Comparison of ENCODE assay signal across 9 mouse cellular contexts in the genomic region with DNA sequence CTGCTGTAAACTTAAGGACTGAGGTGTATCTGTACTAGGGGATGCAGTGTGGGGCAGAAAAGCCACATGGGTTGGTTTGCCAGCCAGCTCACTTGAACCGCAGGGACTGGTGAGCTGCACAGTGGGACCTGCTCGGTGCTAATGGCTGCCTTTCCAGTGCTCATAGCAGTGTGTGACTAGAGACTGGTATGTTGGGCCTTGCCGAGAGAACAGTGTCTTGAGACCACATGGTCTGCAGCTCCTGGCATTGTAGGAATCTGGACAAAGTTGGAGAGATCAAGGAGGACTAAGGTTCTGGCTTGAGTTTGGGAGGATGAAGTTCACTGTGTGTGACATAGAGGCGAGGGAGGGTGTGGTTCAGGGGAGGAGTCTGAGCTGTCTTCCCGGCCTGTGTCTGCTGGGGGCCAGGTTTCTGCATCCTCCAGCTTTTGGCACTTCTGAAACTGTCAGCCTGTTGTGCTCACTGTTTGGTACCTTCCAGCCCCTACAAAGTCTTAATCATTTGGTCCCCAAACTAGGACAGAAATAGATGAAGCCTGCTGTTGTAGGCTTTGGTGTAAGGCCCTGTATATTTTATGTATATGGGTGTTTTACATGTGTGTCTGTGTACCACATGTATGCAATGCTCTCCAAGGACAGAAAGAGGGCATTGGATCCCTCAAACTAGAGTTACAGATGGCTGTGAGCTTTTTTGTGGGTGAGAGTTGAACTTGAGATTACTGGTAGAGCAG. TPM values are rescaled to one million over a fixed set of nuclear protein-coding genes. Genes with fewer than 3 reads are reported as not detected.
DNase-seq lines count a peak whose midpoint lies in the region; ATAC-seq lines count a peak whose summit lies in the region.
"Had no signal": no experiment of that assay in that cellular context is flagged by ENCODE, and none has a peak within 500 bp of the region (broad histone marks: within the 10 kb centered on the region; RNA-seq: fewer than 3 reads in every experiment).

No protein-coding gene starts in this region.

- WGBS in heart, embryonic 14.5 days, result 53% methylated on average over 5 of the region's 5 CpGs
- WGBS in liver, embryonic 13.5 days (ENCODE audit: insufficient replicate concordance), result 39% methylated on average over 5 of the region's 5 CpGs

- peak overlapping the region; percentile 86; the same call in 1 of the 2 replicates for H3K9ac ChIP-seq in heart, embryonic 14.5 days (ENCODE audit: low read length)
- H3K9ac ChIP-seq in liver, embryonic 13.5 days, result peak overlapping the region; percentile 90

- DNase-seq in heart, adult 18-20 months, result no peak
- DNase-seq in 416B (ENCODE audit: low read depth), result peak; percentile 42
- DNase-seq in c-Kit-negative CD71-positive TER-119-positive erythroid progenitor cells, embryonic 14.5 days (ENCODE audit: low read depth, low spot score), result peak; percentile 56
- peak; percentile 50 for DNase-seq in liver, embryonic 13.5 days
- no peak for DNase-seq in gastrocnemius, adult 18-20 months (ENCODE audit: low spot score)
- DNase-seq in gastrocnemius, postnatal 25 days, result no peak
- DNase-seq in kidney, postnatal 14 days, result no peak

- H3K4me3 ChIP-seq in heart, embryonic 14.5 days (ENCODE audit: control insufficient read depth in 1 of 2, insufficient read depth in 1 of 2, low read depth in 1 of 2, low read length in 2 of 2), result no peak overlapping the region
- peak overlapping the region; percentile 90 for H3K4me3 ChIP-seq in liver, embryonic 13.5 days (replicated peaks)

- peaks cover 47% of the 10 kb centered on the region for H3K36me3 ChIP-seq in heart, embryonic 14.5 days (ENCODE audit: control insufficient read depth, insufficient read depth, low read length)
- peaks cover 42% of the 10 kb centered on the region for H3K36me3 ChIP-seq in liver, embryonic 13.5 days

- H3K9me3 ChIP-seq in heart, embryonic 14.5 days (ENCODE audit: control insufficient read depth, low read length), result no peaks in the 10 kb centered on the region
- no peaks in the 10 kb centered on the region for H3K9me3 ChIP-seq in liver, embryonic 13.5 days (replicated peaks)

- peak overlapping the region; percentile 18 to 98; a peak in 2 of 4 replicates for H3K27ac ChIP-seq in heart, embryonic 14.5 days (replicated peaks in 1 of 2; ENCODE audit: control insufficient read depth in 1 of 2, insufficient read depth in 1 of 2, low read depth in 2 of 2, low read length in 2 of 2)
- peak overlapping the region; percentile 98 for H3K27ac ChIP-seq in liver, embryonic 13.5 days
- H3K27ac ChIP-seq: macrophage had no signal

- peaks cover 10 to 39% of the 10 kb centered on the region in 2 experiments for H3K4me1 ChIP-seq in heart, embryonic 14.5 days (ENCODE audit: control insufficient read depth in 2 of 2, insufficient read depth in 2 of 2, low read length in 2 of 2)
- H3K4me1 ChIP-seq in liver, embryonic 13.5 days (replicated peaks), result peaks cover 51% of the 10 kb centered on the region

- no peaks in the 10 kb centered on the region for H3K27me3 ChIP-seq in heart, embryonic 14.5 days (ENCODE audit: control insufficient read depth, insufficient read depth, low read length)
- no peaks in the 10 kb centered on the region for H3K27me3 ChIP-seq in liver, embryonic 13.5 days

- no peak for ATAC-seq in heart, embryonic 14.5 days (ENCODE audit: insufficient number of reproducible peaks, insufficient read depth, low FRiP score, low read depth)
- no peak for ATAC-seq in liver, embryonic 13.5 days (ENCODE audit: low read depth)

- peak overlapping the region; percentile 94 for H3K4me2 ChIP-seq in heart, embryonic 14.5 days (ENCODE audit: low read length)
- peak overlapping the region; percentile 98 for H3K4me2 ChIP-seq in liver, embryonic 13.5 days

RNA-seq across cellular contexts. Expression of a gene that starts 1.6 kb away (rescaled TPM):
- polyA plus RNA-seq in heart, embryonic 14.5 days (2014; fragmentation: Nextera tagmentation; extraction: Ambion mirVana), result 11.2 and 11.6 TPM in 2 replicates
- 10 to 100 TPM; 10.9 to 13.4 TPM for total RNA-seq in heart, adult 18-20 months (2021)
- 12.3 and 13.0 TPM in 2 replicates for polyA plus RNA-seq in liver, embryonic 13.5 days (2015; fragmentation: Nextera tagmentation; extraction: Ambion mirVana)
- total RNA-seq in gastrocnemius, adult 18-20 months (2021), result 1 to 10 TPM; 4.5 to 5.1 TPM
- total RNA-seq in gastrocnemius, postnatal 25 days (2021), result 1 to 10 TPM; 3.1 TPM

RNA-seq across cellular contexts. Expression of a gene that starts 3.7 kb away (rescaled TPM):
- polyA plus RNA-seq in heart, embryonic 14.5 days (2014; fragmentation: Nextera tagmentation; extraction: Ambion mirVana), result 164 and 167 TPM in 2 replicates
- total RNA-seq in heart, adult 18-20 months (2021), result 10 to 100 TPM; 20.3 to 22.7 TPM
- 169 and 181 TPM in 2 replicates for polyA plus RNA-seq in liver, embryonic 13.5 days (2015; fragmentation: Nextera tagmentation; extraction: Ambion mirVana)
- total RNA-seq in gastrocnemius, adult 18-20 months (2021), result 10 to 100 TPM; 15.1 to 16.1 TPM
- total RNA-seq in gastrocnemius, postnatal 25 days (2021), result 10 to 100 TPM; 15.7 to 16.4 TPM

RNA-seq across cellular contexts. Expression of a gene that starts 19.3 kb away (rescaled TPM):
- 16.1 and 17.3 TPM in 2 replicates for polyA plus RNA-seq in heart, embryonic 14.5 days (2014; fragmentation: Nextera tagmentation; extraction: Ambion mirVana)
- total RNA-seq in heart, adult 18-20 months (2021), result 10 to 100 TPM; 42.3 to 50.3 TPM
- 5.8 and 6.1 TPM in 2 replicates for polyA plus RNA-seq in liver, embryonic 13.5 days (2015; fragmentation: Nextera tagmentation; extraction: Ambion mirVana)
- 10 to 100 TPM; 19.4 to 23.4 TPM for total RNA-seq in gastrocnemius, adult 18-20 months (2021)
- total RNA-seq in gastrocnemius, postnatal 25 days (2021), result 10 to 100 TPM; 18.4 to 23.1 TPM

RNA-seq across cellular contexts. Expression of a gene that starts 50.7 kb away (rescaled TPM):
- 52.8 and 59.4 TPM in 2 replicates for polyA plus RNA-seq in heart, embryonic 14.5 days (2014; fragmentation: Nextera tagmentation; extraction: Ambion mirVana)
- total RNA-seq in heart, adult 18-20 months (2021), result 10 to 100 TPM; 82.6 to 82.8 TPM
- polyA plus RNA-seq in liver, embryonic 13.5 days (2015; fragmentation: Nextera tagmentation; extraction: Ambion mirVana), result 16.1 TPM in 2 replicates
- total RNA-seq in gastrocnemius, adult 18-20 months (2021), result 10 to 100 TPM; 77.0 to 87.1 TPM
- 10 to 100 TPM; 61.0 to 63.9 TPM for total RNA-seq in gastrocnemius, postnatal 25 days (2021)

RNA-seq across cellular contexts. Expression of a gene that starts 54.1 kb away (rescaled TPM):
- 63.1 and 63.5 TPM in 2 replicates for polyA plus RNA-seq in heart, embryonic 14.5 days (2014; fragmentation: Nextera tagmentation; extraction: Ambion mirVana)
- 10 to 100 TPM; 36.2 to 40.6 TPM for total RNA-seq in heart, adult 18-20 months (2021)
- 64.6 and 76.8 TPM in 2 replicates for polyA plus RNA-seq in liver, embryonic 13.5 days (2015; fragmentation: Nextera tagmentation; extraction: Ambion mirVana)
- total RNA-seq in gastrocnemius, adult 18-20 months (2021), result 10 to 100 TPM; 26.4 to 26.5 TPM
- total RNA-seq in gastrocnemius, postnatal 25 days (2021), result 10 to 100 TPM; 24.4 to 26.3 TPM

Comparison
In these comparisons a context has a peak if more than half of its experiments do, and no peak if none do; other contexts are left out.
1. DNase-seq: peak in 416B (single experiment), c-Kit-negative CD71-positive TER-119-positive erythroid progenitor cells, embryonic 14.5 days (single experiment) and liver, embryonic 13.5 days (single experiment); none in heart, adult 18-20 months (0 of 2), gastrocnemius, adult 18-20 months (single experiment), gastrocnemius, postnatal 25 days (single experiment) and kidney, postnatal 14 days (single experiment).